Mouse (Mus musculus) heart, adult 8-10 months (tissue): Measurements from ENCODE around the gene Retsat. TPM values are rescaled to one million over a fixed set of nuclear protein-coding genes. Genes with fewer than 3 reads are reported as not detected.

ENCODE experiments used
- DNase-seq: peaks from one replicate; pipeline ENCODE4 v3.0.0; 2022; ENCODE audit warnings: low spot score
- total RNA-seq, 4 experiments: library from RNA; stranded (reverse); gene quantifications; 2 replicates each; pipeline ENCODE4 v1.2.4; 2022

Gene Retsat
- total RNA-seq: 100 to 1,000 TPM; 170 to 247 (median 189) TPM

DNA sequence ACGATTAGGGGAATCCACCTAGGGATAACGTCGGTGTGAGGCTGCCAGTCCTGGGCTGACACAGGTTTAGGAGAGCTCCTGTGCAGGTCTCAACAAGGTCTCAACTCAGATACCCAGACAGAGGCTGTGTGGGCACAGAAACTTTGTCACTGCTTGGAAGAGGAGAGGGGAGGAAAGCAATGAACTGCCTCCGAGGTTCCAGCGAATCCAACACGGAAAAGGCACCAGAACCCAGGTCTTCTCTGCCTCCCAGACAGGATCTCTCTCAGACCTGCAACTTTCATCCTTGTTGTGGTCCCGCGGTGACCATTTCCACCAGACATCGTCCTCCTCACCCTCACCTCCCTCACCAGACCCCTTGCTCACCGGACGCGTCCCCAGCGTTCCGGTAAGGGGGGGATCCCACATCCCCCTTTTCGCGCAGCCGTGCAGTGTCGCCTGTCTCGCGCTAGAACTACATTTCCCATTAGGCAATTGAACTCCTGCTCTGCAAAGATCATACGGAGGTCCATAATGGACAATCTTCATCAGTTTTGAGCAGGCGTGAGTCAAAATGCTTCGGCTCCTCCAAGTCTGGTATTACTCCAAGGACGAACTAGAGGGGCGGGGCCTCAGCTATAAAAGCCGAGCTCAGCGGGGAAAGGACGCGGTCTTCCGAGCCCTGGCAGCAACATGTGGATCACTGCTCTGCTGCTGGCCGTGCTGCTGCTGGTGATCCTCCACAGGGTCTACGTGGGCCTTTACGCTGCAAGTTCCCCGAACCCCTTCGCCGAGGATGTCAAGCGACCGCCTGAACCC, at the start of gene Retsat, which contains the start of gene Elmod3:
Retsat (plus strand) TSS at position 520 of the 798 bp plus-strand sequence.
Elmod3 (minus strand) TSS at position 458 of the 798 bp plus-strand sequence.
- DNase-seq: peak; percentile 99

- DNase-seq: no peak
Measured at GRCm38 (mm10) chr6:72549041-72549580, 49.2 kb upstream of the Retsat start.

DNA sequence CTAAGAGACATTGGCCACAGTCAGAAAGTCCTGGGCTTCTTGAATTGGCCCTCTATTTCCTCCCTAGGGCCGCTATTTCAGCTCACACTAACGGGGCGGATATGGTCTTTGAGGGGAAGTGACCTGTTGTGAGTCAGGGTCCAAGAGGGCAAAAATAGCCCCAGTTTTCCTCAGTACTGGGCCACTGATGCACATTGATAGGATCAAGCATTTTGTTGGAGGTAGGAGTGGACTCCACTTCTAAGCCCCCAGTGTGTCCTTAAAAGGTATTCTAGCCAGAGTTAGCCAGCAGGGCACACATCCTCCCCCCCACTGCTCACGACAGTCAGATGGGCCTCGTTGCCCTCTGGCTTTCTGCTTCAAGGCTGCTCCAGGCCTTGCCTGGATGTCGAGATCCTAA, 48.2 kb upstream of the Retsat start:
- no peak for DNase-seq

DNA sequence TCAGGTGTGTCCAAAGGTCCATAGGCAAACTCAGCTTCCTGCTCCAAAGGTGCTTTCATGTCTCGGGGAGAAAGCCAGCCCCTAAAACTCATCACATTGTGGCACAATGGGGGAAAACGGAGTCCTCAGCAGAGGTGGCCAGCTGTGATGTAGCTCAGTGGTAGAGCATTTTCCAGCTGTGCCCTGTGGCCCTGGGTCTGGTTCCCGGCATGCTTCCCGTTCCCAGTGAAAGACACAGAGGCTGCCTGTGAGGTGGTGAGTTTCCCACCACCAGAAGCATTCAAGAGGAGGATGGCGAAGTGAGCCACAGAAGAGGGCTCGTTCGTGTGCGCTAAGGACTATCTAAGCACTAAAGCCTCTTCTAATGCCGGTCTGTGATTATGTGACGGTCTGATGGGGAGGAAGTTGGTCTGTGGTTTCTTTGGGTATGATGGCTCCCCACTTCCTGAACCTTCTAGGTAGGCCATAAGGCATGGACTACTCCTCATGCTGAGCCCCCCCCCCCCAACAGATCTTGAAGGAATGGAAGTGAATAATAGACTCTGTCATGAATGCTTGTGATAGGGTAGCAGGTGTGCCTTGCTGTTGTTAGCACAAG, 47.7 kb upstream of the Retsat start:
- DNase-seq: no peak

DNA sequence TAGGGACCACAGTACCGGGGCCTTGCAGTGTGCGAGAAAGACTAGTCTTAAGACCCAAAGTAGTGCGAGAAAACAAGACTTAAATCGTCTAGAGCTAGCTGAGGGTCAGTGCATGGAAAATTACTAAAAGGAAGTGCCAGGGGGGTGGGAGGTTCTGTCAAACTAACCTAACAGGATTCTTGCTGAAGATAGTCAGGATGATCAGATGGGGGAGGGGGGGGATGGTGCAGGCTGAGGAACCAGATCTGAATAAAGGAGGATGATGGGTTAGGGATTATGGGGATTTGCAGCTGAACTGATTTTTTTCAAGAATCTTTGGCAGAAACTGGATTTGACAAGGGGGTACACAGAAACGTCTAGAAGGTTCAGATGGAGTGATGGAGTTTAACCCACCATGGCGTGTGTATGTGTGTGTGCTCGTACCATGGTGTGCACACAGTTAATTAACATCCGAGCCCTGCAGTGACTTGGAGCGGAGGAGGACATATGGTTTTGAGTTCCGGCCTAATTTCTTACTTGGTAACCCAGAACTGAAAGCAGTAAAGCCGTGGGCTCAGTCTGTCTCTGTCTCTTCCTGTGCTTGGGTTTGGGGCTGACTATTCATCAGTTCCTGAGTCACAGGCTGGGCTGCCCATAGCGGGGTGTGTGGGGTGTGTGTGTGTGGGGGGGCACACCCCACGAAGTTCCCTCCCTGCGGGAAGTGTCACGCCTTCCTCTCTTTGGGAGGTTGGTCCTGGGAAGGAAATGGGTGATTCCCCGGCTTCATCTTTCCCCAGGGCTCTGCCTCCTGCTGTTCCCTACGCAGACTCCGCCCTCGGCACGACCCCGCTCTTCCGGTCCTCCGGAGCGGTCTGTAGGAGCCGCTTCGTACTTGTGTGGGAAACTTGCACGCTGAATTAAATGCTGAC, 45.9 kb upstream of the Retsat start:
- DNase-seq: peak; percentile 85

DNA sequence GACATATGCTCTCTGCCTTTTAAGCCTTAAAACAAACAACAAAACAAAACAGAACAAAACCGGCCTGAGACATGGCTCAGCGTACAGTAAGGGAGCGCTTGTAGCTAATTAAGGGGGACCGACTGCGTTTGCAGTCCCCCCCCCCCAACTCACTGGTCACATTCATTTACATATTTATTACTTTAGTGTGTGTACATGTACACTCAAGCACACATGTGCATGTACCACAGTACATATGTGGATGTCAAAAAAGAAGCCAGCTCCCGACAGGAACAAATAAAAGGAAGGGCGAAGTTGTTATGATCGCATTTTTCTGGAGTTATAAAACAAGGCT, 45.2 kb upstream of the Retsat start:
- DNase-seq: no peak

- DNase-seq: no peak
Measured at GRCm38 (mm10) chr6:72560801-72561200, 37.5 kb upstream of the Retsat start.

DNA sequence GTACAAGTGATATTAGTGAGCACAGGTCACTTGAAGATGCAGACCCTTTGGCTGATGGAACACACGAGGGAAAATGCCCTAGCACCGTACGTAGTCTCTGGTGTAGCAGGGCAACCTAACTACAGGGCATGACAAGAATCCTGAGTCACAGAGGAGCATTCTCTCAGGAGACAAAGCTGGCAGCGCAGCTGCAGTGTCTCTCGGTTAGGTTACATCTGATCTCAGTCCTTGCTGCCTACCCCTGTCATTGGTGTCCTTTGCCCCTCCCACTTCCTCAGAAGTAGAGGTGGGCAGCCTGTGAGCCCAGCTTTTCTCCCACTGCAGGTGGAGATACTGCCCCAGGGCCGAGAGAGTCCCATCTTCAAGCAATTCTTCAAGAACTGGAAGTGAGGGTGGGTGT, 35.8 kb upstream of the Retsat start:
- no peak for DNase-seq

GRCm38 (mm10) chr6:72562894-72563293, 35.4 kb upstream of the Retsat start:
- DNase-seq: no peak

DNA sequence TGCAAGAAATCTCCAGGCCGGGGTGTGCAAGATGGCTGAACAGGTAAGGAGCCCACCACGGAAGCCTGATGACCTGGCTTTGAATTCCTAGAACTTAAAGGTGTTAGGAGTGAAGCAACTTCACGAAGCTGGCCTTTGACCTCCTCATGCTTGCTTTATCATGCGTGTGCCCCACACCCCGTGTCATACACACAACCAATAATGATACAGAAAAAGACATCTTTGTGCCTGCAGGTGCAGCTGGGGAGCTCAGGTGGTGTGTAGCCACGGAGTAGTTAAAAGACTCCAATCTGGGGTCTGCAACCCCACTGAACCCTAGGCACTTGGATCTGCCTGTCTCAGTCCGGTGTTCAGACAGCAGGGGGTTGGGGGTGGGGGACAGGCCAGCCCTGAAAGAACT, 32.8 kb upstream of the Retsat start:
- DNase-seq: no peak

DNA sequence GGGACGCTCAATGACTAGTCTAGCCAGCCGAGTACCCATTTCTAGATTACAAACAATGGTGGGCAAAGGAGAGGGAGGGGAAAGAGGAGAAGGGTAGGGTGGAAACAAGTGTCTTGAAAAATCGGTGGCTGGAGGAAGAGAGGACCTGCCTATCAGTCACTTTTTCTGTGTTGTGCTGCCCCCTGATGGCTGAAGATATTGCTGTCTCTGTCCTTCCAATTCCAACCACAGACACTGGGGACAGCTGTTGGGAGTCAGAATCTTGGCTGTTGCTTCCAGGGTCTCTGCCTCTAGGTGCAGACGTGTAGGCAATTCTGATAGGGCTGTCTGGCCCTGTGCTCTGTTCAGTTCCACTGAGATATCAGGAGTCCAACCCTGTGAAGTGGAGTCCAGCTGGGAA, 32.2 kb upstream of the Retsat start:
- peak; percentile 91 for DNase-seq

- no peak for DNase-seq
Measured at GRCm38 (mm10) chr6:72567508-72567907, 30.8 kb upstream of the Retsat start.

DNA sequence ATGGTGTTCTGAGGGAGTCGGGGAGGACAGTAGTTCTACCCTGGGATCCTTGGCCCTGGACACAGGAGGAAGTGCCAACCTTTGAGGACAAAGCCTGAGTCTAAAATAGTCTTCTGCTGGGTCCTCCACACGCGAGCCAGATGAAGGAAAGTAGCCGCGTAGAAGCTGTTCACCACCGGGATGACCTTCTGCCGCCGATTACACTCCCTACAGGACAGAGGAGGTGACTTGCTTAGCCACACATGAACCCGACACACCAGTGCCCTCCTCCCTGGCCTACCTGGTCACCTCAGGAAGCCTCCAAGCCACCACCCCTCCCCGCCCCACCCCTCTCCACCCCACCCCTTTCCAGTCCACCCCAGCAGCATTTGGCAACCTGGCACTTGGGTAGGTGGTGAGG, 29.5 kb upstream of the Retsat start:
- no peak for DNase-seq

DNA sequence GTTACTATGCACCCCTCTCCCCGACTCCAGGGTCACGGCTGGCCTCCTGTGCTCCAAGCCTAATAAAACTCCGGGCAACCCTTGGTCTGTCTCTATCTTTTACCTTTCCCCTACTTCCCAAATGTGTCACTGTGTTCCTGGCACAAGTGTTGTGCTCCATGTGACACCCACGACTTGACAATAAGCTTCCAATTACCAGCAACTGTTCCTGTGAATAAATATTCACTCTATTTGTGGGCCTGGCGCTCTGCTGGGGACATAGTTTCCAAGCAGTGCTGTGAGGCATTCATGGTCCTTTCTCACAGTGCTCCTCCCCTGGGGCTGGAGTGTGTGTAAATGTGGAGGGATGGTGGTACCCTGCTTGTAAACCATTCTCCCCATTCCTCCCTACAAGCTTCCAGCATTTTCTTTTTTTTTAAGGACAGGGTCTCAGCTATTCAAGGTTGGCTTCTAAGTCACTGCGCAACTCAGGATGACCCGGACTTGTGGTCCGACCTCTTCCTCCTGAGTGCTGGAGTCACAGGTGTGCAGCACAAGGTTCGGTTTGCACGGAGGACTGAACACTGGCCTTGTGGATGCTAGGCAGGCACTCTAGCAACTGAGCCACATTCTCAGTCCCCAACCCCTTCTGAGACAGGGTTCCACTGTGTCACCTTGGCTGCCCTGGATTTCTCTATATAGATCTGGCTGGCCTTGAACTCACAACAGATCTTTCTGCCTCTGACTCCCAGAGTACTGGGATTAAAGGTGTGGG, 27.5 kb upstream of the Retsat start:
- DNase-seq: peak; percentile 56

- DNase-seq: no peak
Measured at GRCm38 (mm10) chr6:72571826-72572225, 26.4 kb upstream of the Retsat start.

DNA sequence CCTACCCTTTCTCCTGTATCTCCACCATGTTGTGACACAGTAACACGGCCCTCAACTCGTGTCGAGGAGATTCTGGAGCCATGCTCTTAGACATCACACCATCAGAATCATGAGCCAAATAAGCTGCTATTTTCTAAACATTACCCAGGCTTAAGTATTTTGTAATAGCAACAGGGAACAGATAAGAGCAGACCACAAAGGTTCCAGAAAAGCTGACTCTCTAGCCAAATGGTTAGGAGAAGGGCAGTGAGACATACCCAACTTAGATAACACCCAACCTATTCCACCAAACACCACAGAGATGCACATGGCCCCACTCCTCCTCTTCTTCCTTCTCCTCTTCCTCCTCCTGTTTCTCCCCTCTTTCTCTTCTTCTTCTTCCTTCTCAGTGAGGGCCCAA, 22.2 kb upstream of the Retsat start:
- DNase-seq: no peak

DNA sequence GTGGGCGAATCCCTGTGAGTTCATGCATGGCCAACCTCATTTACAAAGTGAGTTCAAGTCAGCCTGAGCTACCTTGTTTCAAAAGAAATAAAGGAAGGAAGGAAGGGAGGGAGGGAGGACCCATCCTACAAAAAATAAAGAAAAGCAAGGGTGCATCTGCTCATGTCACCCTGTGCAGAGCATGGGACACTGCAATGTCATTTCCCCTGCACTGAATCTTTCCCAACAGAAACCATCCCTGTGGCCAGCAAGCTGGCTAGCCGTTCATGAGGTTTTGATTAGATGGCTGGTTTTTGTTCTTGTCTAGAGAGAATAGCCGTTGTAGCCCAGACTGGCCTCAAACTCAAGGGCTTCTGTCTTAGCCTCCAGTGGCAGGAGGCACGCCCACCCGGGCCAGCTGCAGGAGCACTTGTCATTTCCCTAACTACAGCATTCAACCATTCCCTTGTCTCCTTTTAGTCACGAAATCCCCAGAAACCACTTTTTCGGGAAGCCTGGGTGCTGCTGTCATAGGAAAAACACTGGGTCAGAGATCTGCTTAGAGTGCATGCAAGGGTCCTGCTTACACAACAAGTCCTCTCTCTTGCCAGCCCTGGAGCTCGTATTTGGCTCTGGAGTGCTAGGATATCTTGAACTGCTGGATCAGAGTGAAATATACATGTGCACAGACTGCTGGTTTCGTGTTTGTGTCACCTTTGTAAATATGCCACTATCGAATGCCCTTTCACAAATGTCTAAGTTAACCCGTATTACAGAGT, 16.5 kb upstream of the Retsat start:
- peak; percentile 34 for DNase-seq

DNA sequence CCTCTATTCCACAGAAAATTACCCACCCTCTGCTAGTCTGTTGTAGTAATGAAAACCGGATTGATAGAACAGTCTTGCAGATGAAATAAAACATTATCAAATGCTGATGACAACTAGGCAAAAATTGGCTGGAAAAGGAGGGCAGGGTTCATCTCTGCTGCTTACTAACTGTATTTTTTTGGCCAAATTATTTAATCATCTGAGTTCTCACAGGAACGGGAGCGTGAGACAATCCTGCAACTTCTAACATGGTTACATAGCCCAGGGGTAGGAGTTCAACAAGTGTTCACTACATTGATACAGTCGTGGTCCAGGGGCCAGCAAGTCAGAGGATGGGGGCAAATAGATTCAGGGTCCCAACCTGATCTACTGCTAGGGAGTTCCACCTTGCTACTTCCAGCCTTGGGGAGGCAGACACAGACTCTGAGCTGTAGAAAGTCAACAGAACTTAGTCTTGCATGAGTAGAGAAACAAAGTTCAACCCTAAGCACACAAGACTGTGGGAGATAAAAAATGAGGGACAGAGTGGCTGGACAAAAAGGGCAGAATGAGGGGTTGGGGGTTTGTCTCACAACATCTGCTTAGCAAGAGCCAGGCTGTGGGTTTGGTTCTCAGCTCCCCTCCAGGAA, 14.9 kb upstream of the Retsat start:
- DNase-seq: no peak

DNA sequence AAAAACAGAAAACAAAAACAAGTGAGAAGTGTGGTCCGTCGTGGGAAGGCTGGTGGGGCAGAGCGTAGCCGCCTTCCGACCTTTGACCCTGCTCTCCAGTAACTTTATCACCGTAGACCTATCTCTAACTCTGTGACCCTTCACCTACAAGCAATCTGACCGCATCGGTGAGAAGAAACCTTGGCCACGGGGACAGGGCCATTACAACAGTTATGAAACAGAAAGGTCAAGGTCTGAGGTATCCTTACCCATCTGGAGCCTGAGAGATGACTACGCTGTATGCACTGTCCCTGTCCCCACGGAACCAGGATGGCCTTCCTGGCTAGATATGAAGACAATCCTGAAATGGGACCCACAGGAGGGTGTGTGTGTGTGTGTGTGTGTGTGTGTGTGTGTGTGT, 14.1 kb upstream of the Retsat start:
- no peak for DNase-seq

GRCm38 (mm10) chr6:72586701-72587100, 11.6 kb upstream of the Retsat start:
- no peak for DNase-seq
